Mouse (Mus musculus) retina, postnatal 1 day (tissue): ENCODE results near the gene Skida1.
A peak's percentile ranks its signal among the peaks of the same experiment; 100 is the strongest.

Experiments used
- DNase-seq: peaks from one replicate; pipeline ENCODE4 v3.0.0-alpha.2; 2012

Skida1 gene

DNA sequence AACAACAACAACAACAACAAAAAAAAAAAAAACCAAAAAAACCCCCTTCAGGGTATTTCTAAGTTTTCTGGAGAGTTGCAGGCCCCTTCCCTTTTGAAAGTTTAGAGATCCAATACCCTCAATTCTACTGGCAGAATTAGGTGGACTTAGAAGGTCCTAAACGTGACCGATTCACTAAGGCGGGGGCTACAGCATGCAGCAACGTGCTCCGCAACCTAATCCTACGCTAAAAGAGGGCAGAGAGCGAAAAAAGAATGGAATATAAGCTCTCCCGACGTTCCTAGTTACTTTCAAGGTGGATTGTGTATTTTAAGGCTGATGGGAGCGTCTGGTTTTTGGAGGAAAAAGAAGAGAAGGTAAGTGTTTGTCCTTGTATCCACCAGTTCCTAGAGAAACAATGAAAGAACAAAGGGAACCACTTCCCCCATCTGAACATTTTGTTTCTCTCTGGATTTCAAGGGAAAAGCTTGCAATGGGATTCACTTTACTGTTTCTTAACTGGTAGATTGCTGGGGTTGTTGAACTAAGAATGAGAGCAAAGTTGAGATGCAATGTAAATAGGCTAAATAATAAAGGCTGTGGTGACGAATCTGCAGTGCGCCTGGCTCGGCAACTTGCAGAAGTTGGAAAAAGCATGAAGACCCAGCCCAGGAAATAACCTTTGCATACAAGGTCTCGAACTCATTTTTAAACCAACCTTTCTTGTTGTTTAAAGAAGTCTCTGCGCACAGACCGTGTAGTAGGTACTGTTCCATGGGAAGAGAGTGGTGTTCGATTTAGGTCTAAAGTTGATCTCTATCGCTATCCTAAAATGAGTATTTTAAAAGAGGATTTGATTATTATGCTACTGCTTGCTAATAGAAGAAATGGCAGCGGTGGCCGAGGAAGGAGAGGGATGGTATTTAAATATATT, 6.4 kb upstream of the Skida1 start, which contains the start of gene Mllt10:
Mllt10 (plus strand) TSS at position 222 of the 913 bp plus-strand sequence.
- DNase-seq = peak; percentile 65

DNA sequence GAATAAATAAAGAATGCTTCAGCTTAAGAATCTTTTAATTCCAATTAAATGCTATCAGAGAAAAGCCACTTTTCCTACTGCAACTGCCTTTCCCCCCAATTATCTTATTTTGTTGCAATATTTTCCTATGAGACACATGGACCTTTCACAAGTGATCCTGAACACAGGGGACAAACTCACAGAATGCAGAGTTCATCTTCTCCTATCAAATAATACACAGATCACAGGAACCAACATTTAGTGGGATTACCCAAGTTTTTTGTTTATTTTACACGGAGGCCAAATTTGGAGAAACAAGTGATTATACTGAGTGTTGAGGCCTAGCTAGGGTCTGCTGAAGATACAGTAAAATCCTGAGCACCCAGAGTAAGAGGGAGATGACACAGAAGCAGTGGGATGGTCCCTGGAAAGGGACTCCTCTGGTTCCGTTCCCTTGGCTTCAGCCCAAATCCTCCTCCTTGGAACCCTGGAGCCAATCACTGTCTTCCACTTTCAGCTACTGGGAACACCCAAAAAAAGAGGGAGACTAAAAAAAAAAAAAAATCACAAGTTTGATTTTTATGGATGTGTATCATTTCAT, 5.2 kb upstream of the Skida1 start:
- peak; percentile 68 for DNase-seq

DNA sequence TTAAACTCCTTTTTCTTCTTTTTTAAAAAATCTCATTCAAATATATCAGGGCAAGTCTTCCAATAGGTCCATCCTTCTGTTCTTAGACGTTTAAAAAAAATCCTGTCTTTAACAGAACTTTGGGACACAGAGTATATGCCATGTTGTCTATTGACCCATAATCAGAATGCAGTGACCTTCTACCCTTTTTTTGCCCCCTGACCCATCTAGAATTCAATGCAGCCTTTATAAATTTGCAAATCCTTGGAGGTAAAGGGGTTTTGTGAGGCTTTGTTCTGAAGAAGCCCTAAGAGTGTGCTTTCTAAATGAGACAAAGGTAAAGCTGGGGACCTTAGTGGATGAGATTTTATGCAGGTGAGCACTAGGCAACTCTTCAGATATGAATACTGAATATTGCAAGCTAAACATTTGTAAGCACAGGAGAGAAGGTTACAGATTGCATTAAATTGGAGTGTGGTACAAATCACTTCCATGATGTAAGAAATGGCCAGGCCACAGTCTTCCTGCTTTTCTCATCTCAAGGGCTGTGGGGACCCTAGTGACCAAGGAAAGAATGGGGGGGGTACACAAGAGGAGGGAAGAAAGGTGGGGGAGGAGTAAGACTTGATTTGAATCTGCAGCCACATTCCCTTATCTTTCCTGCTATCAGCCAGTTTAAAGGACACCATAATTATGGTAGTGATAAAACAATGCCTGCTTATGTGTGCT, 4.5 kb upstream of the Skida1 start:
- peak; percentile 30 for DNase-seq

DNA sequence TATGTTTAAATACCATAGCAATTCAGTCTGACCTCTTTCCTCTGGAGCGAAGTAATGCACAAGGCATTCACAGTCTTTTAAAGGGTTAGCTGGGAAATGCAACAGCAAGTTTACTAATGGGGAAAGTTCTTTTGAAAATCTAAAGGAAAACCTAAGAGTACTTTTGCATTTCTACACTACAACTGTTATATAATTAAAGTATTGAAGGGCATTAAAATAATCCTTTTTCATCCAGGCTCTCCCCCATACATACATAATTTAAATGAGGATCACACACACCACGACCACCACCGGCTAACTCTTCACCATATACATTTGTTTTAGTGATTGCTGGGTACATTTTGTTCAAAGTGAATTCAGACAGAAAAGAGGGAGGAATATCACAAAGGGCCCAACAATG, 3.7 kb upstream of the Skida1 start:
- DNase-seq = peak; percentile 17

DNA sequence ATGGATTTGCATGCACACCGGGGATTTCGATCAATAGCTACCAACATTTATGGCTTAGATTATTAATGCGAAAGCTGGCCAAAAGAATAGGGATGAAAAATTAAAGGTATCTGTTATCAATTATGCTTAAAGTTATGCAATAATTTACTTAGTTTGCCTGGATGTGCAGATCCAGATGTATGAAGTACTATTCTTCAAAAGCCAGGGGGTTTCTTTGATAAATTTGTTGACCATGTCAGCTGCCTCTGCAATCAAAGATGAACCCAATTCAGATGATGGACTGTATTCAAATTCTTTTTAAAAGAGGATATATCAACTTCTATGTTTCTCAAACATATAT, 3.0 kb upstream of the Skida1 start:
- DNase-seq = no peak

DNA sequence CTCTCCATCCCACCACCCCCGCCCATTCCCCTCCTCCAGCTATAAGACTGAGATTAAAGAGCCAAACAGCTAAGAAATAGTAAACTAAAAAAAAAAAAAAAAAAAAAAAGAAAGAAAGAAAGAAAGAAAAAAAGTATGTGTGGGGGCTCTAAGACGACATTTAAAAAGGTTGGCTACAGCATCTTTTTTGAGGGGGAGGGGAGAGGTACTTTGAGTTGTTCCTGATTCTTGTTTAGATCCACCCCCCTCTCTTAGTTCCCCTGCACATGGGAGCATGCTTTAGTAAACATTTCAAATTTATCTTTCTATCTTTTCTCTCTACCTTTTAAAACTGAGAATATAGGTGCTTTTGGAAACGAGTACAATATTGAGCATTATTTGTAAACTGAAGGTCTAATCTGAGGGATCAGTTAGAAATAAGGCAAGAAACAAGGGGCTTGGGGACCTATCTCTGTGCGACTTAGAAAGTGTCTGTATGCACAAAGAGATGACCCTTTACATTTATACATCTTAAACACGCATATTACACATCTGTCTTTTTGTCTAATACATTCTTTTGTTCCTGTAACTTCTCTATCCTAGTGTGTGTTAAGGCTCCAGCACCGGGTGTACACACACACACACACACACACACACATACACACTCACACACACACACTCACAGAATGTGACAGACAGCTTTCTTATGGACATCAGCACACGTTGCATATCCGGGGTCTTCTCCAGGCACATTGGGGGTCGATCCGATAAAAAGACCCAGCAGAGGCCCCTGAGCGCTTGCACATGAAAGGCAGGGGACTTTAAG, 2.4 kb upstream of the Skida1 start:
- peak; percentile 73 for DNase-seq

DNA sequence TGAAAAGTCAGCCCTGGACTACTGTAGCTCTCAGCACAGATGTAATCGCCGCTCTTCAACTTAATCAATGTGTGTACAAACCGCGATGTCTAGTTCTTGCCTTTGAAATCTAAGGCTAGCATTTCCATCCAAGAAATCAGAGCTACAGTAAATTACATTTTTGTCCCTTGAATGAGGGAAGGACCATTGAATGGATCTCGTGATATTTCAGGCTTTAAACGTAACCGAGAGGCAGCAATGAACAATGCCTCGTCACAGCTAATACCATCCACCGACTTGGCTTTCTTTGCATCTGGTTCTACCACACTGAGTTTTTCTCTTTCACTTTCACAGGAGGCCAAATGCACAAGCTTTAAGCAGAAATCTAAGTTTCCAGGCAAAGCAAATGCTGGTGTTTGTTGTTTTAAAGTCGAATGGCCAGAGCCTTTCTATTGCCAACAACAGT, 1.7 kb upstream of the Skida1 start:
- DNase-seq = peak; percentile 69

DNA sequence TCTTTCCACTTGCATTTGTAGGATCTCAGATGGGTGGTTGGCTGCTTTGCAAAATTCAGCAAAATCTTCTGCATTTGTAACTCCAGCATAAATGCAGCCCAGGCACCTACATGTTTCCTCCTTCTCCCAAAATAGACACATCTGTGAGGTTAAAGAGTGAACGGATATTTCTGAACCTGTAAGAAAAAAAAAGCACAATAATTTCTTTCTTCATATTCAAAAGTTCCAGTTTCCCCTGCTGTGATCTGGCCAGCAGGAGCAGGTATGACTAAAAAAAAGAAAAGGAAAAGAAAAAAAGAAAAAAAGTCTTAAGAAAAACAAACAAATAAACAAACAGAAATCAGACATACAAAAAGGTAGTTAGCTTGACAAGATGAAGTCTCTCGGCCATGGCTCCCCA, 1.2 kb upstream of the Skida1 start:
- DNase-seq = no peak

DNA sequence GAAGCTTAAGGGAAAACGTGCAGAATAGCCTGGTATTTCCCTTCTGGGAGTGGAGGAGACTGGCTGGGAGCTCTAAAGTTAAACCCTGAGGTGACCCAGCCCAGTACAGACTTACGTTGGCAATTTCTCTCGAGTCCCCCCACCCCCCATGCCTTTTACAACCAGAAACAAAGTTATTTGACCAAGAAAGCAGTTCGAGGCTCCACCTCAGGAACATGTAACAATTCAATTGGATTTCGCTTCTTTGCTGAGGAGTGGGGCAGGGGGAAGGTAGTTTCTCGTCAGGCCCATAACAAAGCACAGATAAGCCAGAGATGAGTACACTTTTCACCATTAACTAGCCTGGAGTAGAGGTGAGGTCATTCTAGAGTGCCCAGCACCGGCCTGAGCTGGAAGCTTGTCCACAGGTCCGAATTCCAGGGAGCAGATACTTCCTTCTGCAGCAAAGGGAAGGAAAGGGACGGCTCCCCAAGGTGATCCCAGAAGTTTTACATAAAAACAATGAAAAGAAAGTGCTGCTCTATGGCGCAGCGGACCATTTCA, 499 bp upstream of the Skida1 start:
- peak; percentile 58 for DNase-seq

DNA sequence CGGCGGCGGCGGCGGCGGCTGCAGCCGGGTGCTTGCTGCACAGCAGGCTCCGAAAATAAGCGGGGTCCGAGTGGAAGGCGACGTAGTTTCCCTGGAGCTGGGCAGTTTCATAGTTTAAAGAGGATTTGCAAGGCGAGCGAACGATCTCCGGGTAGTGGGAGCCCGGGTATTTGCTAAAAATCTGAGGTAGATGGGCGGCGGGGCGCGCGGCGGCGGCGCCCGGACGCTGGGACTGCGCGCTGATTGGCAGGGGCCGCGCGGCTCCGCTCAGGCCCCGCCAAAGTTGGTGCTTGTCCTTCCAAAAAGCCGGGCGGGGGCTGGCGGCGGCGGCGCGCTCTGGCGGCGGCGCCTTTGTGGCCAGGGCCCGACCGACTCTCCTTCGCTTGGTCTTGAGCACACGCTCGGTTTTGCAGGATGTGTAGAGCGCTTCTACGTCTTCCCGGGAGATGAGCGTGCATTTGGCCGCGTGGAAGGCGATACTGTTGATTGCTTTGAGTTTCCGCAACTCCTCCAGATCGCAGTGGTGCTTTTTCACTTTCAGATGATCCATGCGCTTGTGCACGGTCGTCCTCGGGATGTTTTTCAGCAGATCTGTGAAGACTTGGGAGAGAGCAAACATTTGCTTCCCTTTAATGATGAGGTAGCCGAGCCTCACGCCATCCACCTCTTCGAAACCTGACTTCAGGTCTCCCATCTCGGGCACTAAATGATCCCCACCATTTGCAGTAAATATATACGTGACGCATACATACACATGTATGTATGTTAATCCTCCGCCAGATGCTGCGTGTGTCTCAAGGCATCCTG, 1.0 kb downstream of the Skida1 start:
- DNase-seq = peak; percentile 90

DNA sequence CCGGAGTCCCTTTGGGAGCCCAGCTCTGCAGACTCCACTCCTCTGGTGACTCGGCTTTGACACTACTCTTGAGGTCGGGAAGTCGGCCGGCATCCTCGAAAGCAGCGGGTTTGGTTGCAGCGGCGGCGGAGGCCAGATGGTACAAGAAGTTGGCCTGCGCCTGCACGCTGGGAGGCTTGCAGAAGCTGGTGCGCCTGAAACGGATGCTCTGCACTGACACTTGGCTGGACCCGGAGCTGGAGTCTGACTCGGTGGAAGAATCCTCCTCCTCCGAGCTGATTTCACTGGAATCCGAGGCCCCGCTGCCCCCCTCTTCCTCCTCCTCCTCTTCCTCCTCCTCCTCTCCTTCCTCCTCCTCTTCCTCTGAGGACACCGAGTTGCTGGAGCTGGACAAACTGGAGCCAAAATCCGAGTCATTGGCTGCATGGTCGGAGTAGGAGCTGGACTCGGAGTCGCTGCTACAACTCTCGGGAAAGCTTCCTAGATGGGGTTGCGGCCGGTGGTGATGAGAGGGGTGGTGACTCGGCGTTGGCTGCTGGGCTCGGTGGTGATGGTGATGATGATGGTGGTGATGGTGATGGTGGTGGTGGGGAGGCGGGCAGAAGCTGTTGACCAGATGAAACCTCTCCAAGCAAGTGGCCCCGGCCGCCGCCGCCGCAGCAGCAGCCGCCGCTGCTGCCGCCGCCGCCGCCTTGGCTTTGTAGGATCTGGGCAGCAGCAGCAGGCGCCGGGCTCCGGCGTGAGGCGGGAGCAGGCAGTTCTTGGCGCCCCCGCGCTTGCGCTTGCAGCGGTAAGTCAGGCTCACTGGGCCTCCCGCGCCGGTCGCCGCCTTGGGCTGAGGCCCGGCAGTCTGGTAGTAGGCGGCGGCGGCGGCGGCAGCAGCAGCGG, 1.8 kb downstream of the Skida1 start:
- DNase-seq = peak; percentile 80

DNA sequence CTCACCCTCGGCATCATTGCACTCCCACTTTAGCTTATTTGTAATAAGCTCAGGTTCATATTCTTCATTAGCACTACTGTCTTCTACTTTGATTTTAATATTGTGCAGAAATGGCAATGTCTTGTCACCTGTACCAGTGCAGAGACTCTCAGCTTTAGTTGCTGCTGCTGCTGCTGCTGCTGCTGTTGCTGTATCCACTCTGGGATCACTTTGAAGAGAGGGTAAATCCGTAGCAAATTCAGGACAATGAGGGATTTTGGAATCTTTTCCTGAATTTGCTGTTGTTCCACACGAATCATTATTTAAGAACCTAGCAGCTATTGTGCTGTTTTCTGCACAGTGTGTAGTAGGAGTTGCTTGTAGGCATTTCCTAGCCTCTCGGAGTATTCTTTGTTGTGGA, 2.7 kb downstream of the Skida1 start:
- no peak for DNase-seq

DNA sequence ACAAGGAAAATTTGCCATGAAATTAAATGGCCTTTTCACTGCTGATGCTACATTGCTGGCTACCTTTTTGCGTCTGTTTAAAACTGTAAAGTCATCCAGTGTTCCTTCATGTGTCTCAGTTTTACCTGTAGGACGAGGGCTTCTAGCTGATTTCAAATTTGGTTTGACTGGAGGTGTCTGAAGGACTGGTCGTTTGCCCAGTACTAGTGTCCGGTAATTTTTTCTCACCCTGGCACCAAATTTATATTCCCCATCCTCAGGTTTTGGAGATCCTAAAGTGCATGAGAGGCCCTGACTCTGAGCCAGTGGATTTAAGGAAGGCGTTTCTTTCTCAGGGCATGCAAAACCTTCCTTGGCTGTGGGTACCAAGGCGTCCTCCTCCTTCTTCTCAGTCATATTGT, 3.1 kb downstream of the Skida1 start:
- peak; percentile 35 for DNase-seq

DNA sequence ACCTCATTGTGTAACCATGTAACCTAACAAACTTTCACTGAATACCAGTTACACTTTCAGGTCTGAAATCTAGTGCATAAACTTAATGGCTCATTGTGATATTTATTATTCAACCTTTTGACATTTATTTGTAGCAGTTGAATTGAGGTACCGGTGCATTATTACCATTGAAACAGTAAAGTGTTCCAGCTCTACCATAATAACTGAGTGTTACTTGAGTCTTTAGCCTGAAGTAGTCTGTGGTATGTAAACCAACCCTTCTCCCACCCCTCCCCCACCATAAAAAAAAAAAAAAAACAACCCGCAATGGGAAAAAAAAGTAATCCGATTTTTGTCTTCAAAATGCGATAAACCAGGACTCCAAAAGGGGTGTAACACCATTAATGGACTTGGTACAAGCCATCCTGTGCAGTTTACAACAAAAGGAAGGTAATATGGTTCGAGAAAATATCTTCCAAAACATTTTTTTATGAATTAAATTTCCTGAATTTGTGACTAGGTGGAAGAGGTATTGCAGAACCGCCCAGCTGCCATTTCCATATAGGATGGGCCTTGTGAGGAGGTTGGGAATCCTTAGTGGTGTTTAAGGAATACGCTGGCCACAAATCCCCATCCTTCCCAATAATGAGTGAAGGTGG, 3.6 kb downstream of the Skida1 start:
- DNase-seq = peak; percentile 38

DNA sequence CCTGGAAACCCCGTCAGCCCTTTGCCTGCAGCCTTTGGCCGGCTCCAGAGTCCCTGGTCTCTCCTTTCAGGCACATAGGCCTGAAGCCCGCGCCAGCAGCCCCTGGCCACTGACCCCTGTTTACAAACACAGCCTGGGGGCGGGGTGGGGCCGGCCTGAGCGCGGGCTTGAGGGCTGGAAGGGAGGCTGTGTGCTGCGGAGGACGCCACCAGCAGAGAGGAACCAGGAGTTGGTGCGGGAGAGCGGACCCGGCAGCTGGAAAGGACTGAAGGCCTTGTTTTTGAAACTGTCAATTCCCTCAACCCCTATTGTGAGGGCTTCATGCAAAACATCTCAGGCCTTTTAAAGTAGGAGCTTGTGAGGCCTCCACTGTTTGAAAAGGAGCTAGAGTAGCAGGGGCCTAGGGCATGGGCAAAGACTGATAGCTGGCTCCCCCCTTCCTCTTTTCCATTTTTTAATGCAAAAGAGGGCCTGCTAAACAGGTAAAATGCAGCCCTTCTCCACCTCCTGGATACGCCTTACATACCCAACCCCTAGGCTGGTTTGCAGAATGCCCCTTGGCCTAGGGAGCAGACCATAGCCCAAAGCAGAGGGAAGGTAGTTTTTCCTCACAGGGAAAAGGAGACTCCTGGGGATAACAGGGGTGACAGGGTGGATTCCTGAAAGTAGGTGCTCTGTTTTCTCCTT, 7.5 kb downstream of the Skida1 start:
- DNase-seq = peak; percentile 87

DNA sequence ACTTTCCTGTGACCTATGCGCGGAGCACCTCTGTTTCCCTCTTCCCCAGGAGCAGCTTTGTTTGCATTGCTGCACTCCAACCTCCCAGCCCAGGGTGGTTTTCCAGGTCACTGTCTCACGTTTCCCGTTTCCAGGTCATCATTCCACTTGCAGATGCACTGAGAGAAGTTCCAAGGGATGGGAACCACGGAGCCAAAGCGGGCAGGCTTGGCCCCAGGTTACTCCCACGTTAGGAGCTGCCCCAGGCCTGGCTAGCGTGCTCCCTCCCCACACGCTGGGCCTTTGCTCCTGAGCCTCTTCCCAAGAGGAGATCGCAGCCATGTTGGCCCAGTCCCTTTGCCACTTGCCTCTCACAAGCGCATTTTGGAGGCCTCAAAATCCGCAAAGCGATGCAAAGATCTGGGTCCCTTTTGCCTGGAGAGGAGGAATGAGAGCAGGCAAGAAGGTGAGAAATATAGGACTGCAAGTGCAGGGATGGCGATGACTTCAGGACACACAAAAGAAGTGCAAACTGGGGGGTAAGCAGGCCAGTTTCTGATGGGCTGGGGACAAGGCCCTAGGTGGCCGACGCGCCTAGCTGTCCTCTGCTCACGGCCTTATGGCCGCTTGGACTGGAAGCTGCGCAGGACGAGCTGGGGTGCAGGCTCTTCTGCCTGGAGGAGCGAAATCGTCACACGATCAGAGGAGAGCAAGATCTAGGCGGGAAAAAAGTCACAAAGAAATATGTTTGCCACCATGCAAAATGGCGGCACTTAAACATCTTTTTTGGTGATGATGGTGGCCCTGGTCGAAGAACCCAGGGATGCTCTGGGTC, 8.3 kb downstream of the Skida1 start:
- peak; percentile 71 for DNase-seq

DNA sequence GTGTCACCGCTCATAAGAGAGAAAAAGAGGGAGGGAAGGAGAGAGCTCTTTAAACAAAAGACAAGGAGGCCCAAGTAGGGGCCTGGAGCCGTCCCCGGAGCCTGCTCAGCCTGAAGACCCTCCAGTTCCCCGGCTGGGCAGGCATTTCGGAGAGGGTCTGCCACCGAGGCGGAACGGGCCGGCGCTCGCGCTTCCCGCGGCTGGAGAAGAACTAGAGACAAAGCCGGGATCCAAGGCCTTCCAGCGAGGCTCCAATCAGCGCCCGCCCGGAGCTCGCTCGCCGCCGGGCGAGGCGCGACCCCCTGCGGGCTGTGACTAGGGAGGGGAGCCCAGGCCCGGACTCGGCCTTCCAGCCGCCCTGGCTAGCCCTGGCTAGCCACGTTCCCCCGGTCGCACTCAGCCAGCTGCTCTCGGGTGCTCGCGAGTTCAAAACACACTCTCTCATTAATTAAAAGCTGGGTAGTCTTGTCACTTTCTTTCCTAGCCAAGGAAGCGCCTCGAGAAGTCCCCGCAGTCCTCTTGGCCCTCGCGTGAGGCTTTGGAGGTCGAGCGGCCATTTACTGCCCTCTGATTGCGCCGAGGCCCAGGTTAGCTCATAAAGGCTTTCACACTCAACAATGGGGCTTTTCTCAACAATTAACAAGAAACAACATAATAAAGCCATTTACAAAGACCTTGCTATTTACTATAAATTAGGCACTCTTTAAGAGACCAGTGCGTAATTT, 9.1 kb downstream of the Skida1 start:
- DNase-seq = peak; percentile 83

DNA sequence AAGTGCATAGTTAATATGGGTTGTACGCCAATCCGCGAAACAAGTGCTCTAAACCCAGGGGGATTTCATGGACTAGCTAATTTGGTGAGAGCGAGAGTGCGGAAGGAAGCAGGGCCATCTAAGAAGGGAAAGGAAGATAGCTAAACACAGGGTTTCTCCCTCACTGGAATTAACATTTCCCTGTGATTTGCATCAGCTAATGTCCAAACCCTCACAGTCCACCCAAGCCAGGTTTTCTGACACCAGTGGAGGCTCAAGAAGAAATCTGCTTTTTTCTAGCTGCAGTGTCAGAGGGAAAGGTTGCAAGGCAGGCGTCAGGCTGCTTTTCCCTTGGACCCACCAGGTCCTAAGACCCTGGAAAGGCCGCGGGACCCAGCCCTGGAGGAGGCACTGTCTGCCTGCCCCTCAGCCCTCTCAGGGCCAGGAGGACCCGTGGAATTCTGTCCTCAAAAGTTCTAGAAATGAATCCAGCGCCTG, 9.9 kb downstream of the Skida1 start:
- peak; percentile 53 for DNase-seq
